Mouse (Mus musculus): ENCODE measurements around the gene Txndc15. TPM values are rescaled to one million over a fixed set of nuclear protein-coding genes. Genes with fewer than 3 reads are reported as not detected.
A peak's percentile ranks its signal among the peaks of the same experiment; 100 is the strongest.
"Not testable (repeated sequence)": the region's sequence is repeated elsewhere in the genome, so short reads cannot be mapped to it uniquely, and the experiment has no call there.

Gene Txndc15
- polyA plus RNA-seq, 1 experiment from 2014 or later: 110 TPM

GRCm38 (mm10) chr13:55695989-55696388, 18.5 kb upstream of the Txndc15 start:
- H3K27ac ChIP-seq; H3K9me3 ChIP-seq; H3K4me3 ChIP-seq; H3K4me2 ChIP-seq; H3K27me3 ChIP-seq; ATAC-seq (ENCODE audit: insufficient number of reproducible peaks, insufficient read depth, low FRiP score, low TSS enrichment, low read depth); H3K9ac ChIP-seq: not testable (repeated sequence)
- 88% methylated on average over 1 of the region's 3 CpGs for WGBS
- Histone ChIP-seq H3K4me1 (peaks cover 24% of the 10 kb centered on the region), H3K36me3 (peaks cover 27% of the 10 kb centered on the region)

GRCm38 (mm10) chr13:55704301-55704700, 10.1 kb upstream of the Txndc15 start:
- H3K9me3 ChIP-seq: no peaks in the 10 kb centered on the region
- H3K9ac ChIP-seq: no peak overlapping the region
- no peak overlapping the region for H3K27ac ChIP-seq
- H3K27me3 ChIP-seq: no peaks in the 10 kb centered on the region
- WGBS: 86% methylated on average over 4 of the region's 4 CpGs
- H3K4me2 ChIP-seq: no peak overlapping the region
- H3K4me1 ChIP-seq: no peaks in the 10 kb centered on the region
- H3K36me3 ChIP-seq: peaks cover 58% of the 10 kb centered on the region
- no peak for ATAC-seq (ENCODE audit: insufficient number of reproducible peaks, insufficient read depth, low FRiP score, low TSS enrichment, low read depth)
- H3K4me3 ChIP-seq: no peak overlapping the region

DNA sequence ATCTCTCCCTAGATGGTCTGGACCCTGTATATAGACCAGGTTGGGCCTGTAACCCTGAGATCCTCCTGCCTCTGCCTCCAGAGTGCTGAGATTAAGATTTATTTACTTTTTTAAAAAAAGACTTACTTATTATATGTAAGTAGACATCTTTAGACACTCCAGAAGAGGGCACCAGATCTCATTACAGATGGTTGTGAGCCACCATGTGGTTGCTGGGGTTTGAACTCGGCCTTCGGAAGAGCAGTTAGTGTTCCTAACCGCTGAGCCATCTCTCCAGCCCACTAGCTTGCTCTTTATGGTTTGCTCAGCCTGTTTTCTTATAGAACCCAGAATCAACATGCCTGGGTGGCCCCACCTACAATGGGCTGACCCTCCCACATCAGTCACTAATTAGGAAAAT, 1.6 kb upstream of the Txndc15 start:
- Histone ChIP-seq H3K4me1 (peaks cover 14% of the 10 kb centered on the region), H3K27me3 (no peaks in the 10 kb centered on the region), H3K36me3 (peaks cover 4% of the 10 kb centered on the region), H3K4me2 (no peak overlapping the region), H3K4me3 (no peak overlapping the region), H3K9ac (no peak overlapping the region), H3K27ac (no peak overlapping the region), H3K9me3 (no peaks in the 10 kb centered on the region)
- 89% methylated on average over 3 of the region's 3 CpGs for WGBS
- ATAC-seq (ENCODE audit: insufficient number of reproducible peaks, insufficient read depth, low FRiP score, low TSS enrichment, low read depth): no peak

- peak overlapping the region; percentile 91 for H3K27ac ChIP-seq
- H3K27me3 ChIP-seq: no peaks in the 10 kb centered on the region
- peaks cover 26% of the 10 kb centered on the region for H3K36me3 ChIP-seq
- H3K4me1 ChIP-seq: peaks cover 14% of the 10 kb centered on the region
- WGBS: 14% methylated on average over 5 of the region's 5 CpGs
- peak overlapping the region; percentile 67 for H3K4me2 ChIP-seq
- ATAC-seq (ENCODE audit: insufficient number of reproducible peaks, insufficient read depth, low FRiP score, low TSS enrichment, low read depth): no peak
- peak overlapping the region; percentile 95 for H3K4me3 ChIP-seq
- no peaks in the 10 kb centered on the region for H3K9me3 ChIP-seq
- peak overlapping the region; percentile 97 for H3K9ac ChIP-seq
Measured at GRCm38 (mm10) chr13:55715167-55715512, 690 bp downstream of the Txndc15 start.

DNA sequence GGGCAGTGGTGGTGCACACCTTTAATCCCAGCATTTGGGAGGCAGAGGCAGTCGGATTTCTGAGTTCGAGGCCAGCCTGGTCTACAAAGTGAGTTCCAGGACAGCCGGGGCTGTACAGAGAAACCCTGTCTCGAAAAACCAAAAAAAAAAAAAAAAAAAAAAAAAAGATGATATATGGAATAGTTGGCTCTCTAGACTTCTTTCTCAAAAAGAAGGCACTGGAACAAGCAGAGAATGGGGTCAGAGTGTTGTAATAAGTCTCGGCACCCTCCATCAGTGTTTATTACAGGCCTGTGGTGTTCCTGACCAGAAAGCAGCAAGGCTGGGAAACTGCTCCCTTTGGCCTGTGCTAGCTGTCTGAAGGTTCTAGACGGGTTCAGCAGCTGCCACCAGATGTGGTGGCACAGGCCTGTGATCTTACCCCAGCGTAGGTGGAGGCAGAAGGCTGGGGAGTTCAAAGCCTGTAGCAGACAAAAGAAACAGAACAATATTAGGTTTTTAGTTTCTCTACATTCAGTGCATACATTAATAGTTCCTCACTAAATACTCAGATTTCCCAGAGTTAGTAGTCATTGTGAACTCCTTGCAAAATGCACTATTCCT, 1.6 kb downstream of the Txndc15 start:
- WGBS: 81% methylated on average over 7 of the region's 7 CpGs
- H3K4me2 ChIP-seq: peak overlapping the region; percentile 67; the same call in 1 of the 2 replicates
- no peak for ATAC-seq (ENCODE audit: insufficient number of reproducible peaks, insufficient read depth, low FRiP score, low TSS enrichment, low read depth)

DNA sequence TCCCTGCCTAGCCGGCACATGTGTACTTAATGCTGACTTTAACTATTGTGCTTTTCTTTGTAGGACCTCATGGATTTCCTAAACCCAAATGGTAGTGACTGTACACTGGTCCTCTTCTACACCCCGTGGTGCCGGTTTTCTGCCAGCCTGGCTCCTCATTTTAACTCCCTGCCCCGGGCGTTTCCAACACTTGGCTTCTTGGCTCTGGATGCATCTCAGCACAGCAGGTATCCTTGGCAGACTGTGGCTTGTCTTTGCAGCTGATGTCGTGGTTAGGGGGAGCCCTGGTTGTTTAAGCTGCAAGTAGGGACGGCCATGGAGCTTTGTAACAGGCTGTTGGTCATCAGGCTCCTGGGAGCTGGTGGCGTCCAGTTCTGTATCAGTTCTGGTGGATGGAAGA, 7.1 kb downstream of the Txndc15 start:
- H3K9ac ChIP-seq: no peak overlapping the region
- peaks cover 77% of the 10 kb centered on the region for H3K36me3 ChIP-seq
- ATAC-seq (ENCODE audit: insufficient number of reproducible peaks, insufficient read depth, low FRiP score, low TSS enrichment, low read depth): no peak
- WGBS: 76% methylated on average over 8 of the region's 8 CpGs
- H3K9me3 ChIP-seq: no peaks in the 10 kb centered on the region
- no peak overlapping the region for H3K27ac ChIP-seq
- H3K4me3 ChIP-seq: no peak overlapping the region
- H3K27me3 ChIP-seq: no peaks in the 10 kb centered on the region
- H3K4me2 ChIP-seq: no peak overlapping the region
- H3K4me1 ChIP-seq: peaks cover 6% of the 10 kb centered on the region; the same call in 1 of the 2 replicates

More for the DNA sequence above, 1.6 kb downstream of the Txndc15 start:
- Histone ChIP-seq H3K9ac (peak overlapping the region; percentile 58; the same call in 1 of the 2 replicates), H3K9me3 (no peaks in the 10 kb centered on the region), H3K4me1 (peaks cover 14% of the 10 kb centered on the region), H3K36me3 (peaks cover 35% of the 10 kb centered on the region), H3K27ac (no peak overlapping the region), H3K27me3 (no peaks in the 10 kb centered on the region), H3K4me3 (peak overlapping the region; percentile 95)

DNA sequence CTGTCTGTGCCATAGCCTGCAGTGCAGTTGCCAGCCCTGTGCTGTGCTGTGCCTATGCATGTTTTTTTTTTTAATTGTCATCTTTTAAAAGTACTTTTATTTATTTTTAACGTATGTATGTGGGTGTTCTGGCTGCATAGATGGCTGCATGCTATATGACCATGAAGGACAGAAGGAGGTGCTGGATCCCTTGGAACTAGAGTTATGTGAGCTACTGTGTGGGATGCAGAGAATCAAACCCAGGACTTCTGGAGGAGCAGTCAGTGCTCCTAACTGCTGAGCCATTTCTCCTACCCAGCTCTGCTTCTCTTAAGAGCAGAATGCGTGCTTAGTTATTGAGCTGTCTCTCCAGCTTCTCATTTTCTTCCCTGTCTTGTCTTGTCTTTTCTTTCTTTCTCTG, 7.5 kb downstream of the Txndc15 start:
- Histone ChIP-seq H3K4me3 (no peak overlapping the region), H3K9me3 (no peaks in the 10 kb centered on the region), H3K27me3 (no peaks in the 10 kb centered on the region), H3K4me2 (no peak overlapping the region), H3K9ac (no peak overlapping the region), H3K36me3 (peaks cover 77% of the 10 kb centered on the region), H3K27ac (no peak overlapping the region), H3K4me1 (peaks cover 3% of the 10 kb centered on the region; the same call in 1 of the 2 replicates)
- 94% methylated on average over 2 of the region's 2 CpGs for WGBS
- no peak for ATAC-seq (ENCODE audit: insufficient number of reproducible peaks, insufficient read depth, low FRiP score, low TSS enrichment, low read depth)

GRCm38 (mm10) chr13:55726598-55727119, 12.2 kb downstream of the Txndc15 start:
- Histone ChIP-seq H3K36me3 (peaks cover 36% of the 10 kb centered on the region), H3K4me3 (peak overlapping the region; percentile 63), H3K9me3 (no peaks in the 10 kb centered on the region), H3K4me2 (peak overlapping the region; percentile 68), H3K4me1 (no peaks in the 10 kb centered on the region), H3K27me3 (no peaks in the 10 kb centered on the region), H3K27ac (peak overlapping the region; percentile 98), H3K9ac (peak overlapping the region; percentile 84)
- no peak for ATAC-seq (ENCODE audit: insufficient number of reproducible peaks, insufficient read depth, low FRiP score, low TSS enrichment, low read depth)
- 4% methylated on average over 4 of the region's 4 CpGs for WGBS

- Histone ChIP-seq H3K27me3 (no peaks in the 10 kb centered on the region), H3K9ac (peak within 1 kb of the TSS; percentile 84), H3K36me3 (peaks cover 31% of the 10 kb centered on the region), H3K4me1 (no peaks in the 10 kb centered on the region), H3K9me3 (no peaks in the 10 kb centered on the region), H3K4me2 (peak within 1 kb of the TSS; percentile 68), H3K27ac (peak within 1 kb of the TSS; percentile 98), H3K4me3 (peak within 1 kb of the TSS; percentile 63)
- ATAC-seq (ENCODE audit: insufficient number of reproducible peaks, insufficient read depth, low FRiP score, low TSS enrichment, low read depth): peak; percentile 81
- WGBS: under 1% methylated on average over 70 of the region's 73 CpGs
Measured at GRCm38 (mm10) chr13:55727120-55727838, 12.8 kb downstream of the Txndc15 start, which contains the start of gene Pcbd2. Gene Pcbd2, plus strand, starts transcription at chr13:55727368.

DNA sequence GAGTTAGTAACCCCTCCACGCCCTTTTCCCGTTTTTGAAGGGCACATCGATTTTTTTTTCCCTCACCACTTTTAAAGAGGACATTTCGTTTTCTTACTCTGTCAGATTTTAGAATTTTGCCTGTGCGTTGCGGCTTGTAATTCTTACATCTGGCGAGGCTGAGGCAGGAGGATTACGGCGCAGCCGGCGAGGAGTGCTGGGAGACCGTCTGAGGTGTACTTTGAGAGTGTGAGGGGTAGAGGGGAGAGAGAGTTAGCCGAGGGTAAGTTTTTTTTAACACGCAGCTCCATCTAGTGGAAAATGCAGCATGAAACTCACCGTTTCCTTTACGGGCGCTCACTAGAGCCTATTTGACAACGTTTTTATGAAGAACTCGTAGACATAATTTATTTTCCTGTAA, 13.4 kb downstream of the Txndc15 start:
- WGBS: 3% methylated on average over 19 of the region's 19 CpGs
- 0 out of 2 replicates have a peak, but pooled peaks have one; percentile 57 for ATAC-seq (ENCODE audit: insufficient number of reproducible peaks, insufficient read depth, low FRiP score, low TSS enrichment, low read depth)
- Histone ChIP-seq H3K27me3 (no peaks in the 10 kb centered on the region), H3K4me1 (no peaks in the 10 kb centered on the region), H3K36me3 (peaks cover 28% of the 10 kb centered on the region), H3K4me3 (peak overlapping the region; percentile 63), H3K9me3 (no peaks in the 10 kb centered on the region), H3K27ac (peak overlapping the region; percentile 98), H3K4me2 (peak overlapping the region; percentile 68), H3K9ac (peak overlapping the region; percentile 84)

DNA sequence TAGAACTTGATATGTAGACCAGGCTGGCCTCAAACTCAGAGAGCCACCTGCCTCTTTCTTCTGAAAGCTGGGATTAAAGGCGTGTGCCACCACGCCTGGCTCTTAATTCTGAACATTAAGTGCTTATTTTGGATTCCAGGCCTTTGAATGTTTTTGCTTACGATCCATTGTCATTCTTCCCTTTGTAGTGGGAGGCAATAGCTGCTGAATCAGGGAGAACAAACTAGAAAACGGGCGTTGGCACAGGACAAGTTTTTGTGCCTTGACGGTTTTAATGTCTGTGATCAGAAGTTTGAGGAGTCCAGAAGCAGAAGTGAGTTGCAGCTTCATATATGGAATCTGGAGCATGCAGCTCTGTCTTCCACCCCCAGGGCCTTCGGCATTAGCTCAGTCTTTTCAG, 16.3 kb downstream of the Txndc15 start:
- 86% methylated on average over 7 of the region's 7 CpGs for WGBS

DNA sequence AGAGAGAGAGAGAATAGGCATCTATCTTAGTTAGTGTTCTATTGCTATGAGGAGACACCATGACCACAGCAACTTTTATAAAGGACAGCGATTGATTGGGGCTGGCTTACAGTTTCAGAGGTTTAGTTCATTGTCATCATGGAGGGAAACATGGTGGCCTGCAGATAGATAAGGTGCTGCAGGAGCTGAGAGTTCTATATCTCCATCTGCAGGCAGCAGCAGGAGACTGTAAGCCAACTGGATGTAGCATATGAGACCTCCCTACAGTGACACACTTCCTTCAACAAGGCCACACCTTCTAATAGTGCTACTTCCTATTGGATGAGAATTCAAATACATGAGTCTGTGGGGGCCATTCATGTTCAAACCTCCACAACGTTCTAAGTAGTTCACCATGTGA, 17.7 kb downstream of the Txndc15 start:
- H3K4me3 ChIP-seq: no peak overlapping the region
- WGBS: 82% methylated on average over 2 of the region's 2 CpGs

More for the DNA sequence above, 16.3 kb downstream of the Txndc15 start:
- Histone ChIP-seq H3K4me2 (no peak overlapping the region), H3K27ac (no peak overlapping the region), H3K9me3 (no peaks in the 10 kb centered on the region), H3K36me3 (peaks cover 6% of the 10 kb centered on the region), H3K9ac (no peak overlapping the region), H3K27me3 (no peaks in the 10 kb centered on the region), H3K4me1 (0 out of 2 replicates have a peak, but pooled peaks cover 4% of the 10 kb centered on the region), H3K4me3 (no peak overlapping the region)
- no peak for ATAC-seq (ENCODE audit: insufficient number of reproducible peaks, insufficient read depth, low FRiP score, low TSS enrichment, low read depth)

More for the DNA sequence above, 17.7 kb downstream of the Txndc15 start:
- Histone ChIP-seq H3K4me2 (no peak overlapping the region), H3K36me3 (no peaks in the 10 kb centered on the region), H3K27ac (no peak overlapping the region), H3K9me3 (no peaks in the 10 kb centered on the region), H3K27me3 (no peaks in the 10 kb centered on the region), H3K4me1 (0 out of 2 replicates have a peak, but pooled peaks cover 4% of the 10 kb centered on the region), H3K9ac (no peak overlapping the region)
- ATAC-seq (ENCODE audit: insufficient number of reproducible peaks, insufficient read depth, low FRiP score, low TSS enrichment, low read depth): no peak

Measured in embryonic facial prominence, embryonic 13.5 days (tissue).